Mouse (Mus musculus): ENCODE data around the gene Il12b. TPM values are rescaled to one million over a fixed set of nuclear protein-coding genes. Genes with fewer than 3 reads are reported as not detected.
A peak's percentile ranks its signal among the peaks of the same experiment; 100 is the strongest.

Il12b gene
- total RNA-seq (2015): not detected in 2 replicates
- not detected in 2 replicates for total RNA-seq (2017)

DNA sequence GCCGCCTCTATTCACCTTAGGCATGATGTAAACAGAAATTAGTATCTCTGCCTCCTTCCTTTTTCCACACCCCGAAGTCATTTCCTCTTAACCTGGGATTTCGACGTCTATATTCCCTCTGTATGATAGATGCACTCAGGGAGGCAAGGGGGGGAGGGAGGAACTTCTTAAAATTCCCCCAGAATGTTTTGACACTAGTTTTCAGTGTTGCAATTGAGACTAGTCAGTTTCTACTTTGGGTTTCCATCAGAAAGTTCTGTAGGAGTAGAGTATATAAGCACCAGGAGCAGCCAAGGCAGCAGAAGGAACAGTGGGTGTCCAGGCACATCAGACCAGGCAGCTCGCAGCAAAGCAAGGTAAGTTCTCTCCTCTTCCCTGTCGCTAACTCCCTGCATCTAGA is at the start of gene Il12b:
Gene Il12b, plus strand, starts transcription at position 301 of the 400 bp plus-strand sequence.
- no peak for ATAC-seq (replicated peaks; ENCODE audit: poor library complexity)

- peak; percentile 66 for ATAC-seq (replicated peaks; ENCODE audit: poor library complexity)
Measured at GRCm38 (mm10) chr11:44354860-44355470, 44.9 kb upstream of the Il12b start.

DNA sequence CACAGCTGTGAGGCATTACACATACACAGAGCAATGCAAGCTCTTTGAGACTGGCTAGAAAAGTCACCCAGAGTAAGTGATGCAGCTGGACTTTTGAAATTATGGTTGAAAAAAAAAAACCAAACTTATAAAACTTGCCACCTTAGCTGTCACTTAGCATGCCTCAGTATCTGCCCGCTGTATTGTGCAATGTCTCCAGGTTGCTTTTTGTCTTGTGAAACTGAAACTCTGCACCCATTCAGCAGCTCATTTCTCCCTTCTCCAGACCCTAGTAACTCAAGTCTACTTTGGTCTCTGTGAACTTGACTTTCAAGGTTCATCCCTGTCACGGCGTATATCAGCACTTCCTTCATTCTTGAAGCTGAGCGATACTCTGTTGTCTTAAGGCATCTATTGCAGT is 43.7 kb upstream of the Il12b start:
- ATAC-seq (replicated peaks; ENCODE audit: poor library complexity): peak; percentile 84

DNA sequence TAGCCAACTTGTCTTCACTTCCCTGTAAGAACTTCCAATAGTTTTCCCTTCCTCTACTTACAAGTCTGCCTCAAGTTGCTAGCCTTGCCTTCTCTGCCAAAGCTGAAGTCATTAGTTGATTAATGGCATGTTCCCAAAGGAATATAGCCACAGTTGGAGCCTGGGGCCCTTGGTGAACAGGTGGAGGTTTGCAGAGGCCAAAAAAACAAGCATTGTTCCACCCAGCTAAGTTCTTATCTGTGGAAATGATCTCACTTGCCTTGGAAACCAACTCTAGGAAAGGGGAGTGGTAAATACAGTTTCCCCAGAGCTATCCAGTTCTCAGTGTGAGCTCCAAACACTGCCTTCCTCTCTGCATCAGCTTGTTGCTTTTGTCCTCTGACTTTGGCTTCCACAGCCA is 35.3 kb upstream of the Il12b start:
- ATAC-seq (replicated peaks; ENCODE audit: poor library complexity): no peak

DNA sequence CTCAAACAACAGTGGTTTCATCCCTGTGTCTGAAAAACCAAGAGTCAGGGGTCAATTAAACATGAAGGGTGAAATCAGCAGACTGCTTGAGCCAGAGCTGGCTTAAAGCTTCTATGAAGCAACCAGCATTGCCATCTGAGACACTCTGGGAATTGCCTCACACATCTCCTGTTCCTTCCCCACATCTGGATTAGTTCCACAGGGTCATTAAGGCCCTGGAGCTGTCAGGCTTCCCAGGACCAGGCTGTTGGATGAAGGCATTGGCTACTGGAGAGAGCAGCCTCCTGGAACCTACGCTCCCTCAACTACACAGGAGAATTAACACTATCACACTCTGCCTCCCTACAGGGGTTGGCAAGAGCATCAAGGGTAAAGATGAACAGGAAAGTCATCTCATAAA is 32.2 kb upstream of the Il12b start:
- ATAC-seq (replicated peaks; ENCODE audit: poor library complexity): no peak

DNA sequence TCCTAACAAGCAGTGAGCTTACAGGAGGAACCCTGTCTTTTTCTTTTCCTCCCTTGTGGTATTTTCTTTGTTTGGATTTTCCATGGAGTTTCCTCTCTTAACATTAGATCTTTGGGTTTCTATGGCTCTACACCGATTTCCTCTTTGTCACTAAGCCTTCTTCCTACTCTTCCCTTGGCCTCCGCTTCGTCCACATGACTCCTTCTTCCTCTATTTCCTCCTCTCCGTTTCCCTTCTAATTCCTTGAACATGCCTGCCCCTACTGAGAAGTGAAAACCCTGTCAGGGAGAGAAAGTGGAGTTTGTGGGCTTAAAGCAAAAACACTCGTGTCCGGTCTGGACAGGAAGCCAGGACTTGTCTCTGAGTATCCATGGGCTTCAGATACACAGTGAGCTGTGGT is 27.0 kb upstream of the Il12b start:
- ATAC-seq (replicated peaks; ENCODE audit: poor library complexity): peak; percentile 54

GRCm38 (mm10) chr11:44377879-44378278 is 22.0 kb upstream of the Il12b start:
- ATAC-seq (replicated peaks; ENCODE audit: poor library complexity): peak; percentile 71

DNA sequence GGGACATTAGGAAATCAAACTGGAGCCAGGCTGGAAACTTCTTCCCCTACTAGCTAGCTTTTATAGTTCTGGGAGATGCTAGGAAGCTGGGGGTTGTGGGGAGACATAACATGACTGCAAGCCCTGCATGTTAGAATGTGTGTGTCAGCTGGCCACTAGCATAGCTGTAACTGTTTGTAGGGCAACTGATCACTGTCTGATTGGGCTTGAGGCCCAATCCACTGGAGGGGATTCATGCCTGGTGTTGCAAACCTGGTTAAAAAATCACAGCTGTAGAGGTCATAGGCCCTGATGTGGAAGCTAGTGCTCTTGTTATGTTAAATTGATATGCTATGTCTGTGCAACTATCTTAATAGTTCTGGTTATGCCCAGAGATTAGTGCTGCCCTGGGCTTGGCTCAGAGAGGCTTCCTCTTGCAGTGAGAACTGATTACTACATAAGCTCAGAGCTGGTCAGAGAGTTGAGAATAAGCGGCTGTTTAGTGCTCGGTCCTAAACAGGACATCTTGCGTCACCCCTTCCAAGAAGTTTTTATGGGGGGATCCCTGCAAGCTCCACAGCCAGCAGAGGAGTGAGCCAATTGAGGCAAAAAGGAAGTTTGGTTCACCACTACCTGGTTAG is 19.3 kb upstream of the Il12b start:
- peak; percentile 68 for ATAC-seq (replicated peaks; ENCODE audit: poor library complexity)

- peak; percentile 51 for ATAC-seq (replicated peaks; ENCODE audit: poor library complexity)
Measured at GRCm38 (mm10) chr11:44382200-44382599, 17.7 kb upstream of the Il12b start.

DNA sequence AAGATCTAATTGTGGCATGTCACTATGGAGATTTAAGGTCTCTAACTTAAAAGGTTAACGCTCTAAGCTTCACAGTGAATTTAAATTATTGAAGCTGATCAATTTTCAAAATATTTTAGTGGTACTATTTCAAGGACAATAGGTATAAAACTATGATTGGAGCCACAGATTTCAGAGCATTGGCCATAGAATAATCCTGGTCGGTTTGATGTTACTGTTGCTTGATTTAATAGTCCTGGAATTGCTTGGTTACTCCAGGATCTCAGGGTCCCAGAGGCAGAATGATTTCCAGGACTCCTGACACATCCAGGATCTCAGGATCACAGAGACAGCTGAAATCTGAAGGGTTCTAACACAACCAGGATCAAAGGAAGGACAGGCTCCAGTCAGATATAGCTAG is 12.8 kb upstream of the Il12b start:
- ATAC-seq (replicated peaks; ENCODE audit: poor library complexity): no peak

GRCm38 (mm10) chr11:44389993-44390701 is 9.7 kb upstream of the Il12b start:
- ATAC-seq (replicated peaks; ENCODE audit: poor library complexity): peak; percentile 89

GRCm38 (mm10) chr11:44393101-44393810 is 6.6 kb upstream of the Il12b start:
- no peak for ATAC-seq (replicated peaks; ENCODE audit: poor library complexity)

DNA sequence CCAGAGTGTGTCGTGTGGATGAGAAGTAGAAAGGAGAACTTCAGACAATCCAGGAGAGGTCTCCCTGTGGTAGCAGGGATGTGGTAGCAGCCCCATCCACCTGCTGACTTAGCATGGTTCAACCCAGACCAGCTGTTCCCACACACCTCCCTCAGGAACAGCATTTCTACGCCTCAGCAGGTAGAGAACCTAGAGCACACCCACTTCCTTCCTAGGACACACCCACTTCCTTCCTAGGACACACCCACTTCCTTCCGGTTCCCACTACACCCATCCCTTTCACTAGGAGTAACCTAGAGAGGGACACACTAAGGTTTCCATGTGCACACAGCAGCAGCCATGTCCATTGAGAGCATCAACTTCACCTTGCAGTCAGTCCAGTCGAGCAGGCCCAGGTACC is 4.5 kb upstream of the Il12b start:
- peak; percentile 20 for ATAC-seq (replicated peaks; ENCODE audit: poor library complexity)

DNA sequence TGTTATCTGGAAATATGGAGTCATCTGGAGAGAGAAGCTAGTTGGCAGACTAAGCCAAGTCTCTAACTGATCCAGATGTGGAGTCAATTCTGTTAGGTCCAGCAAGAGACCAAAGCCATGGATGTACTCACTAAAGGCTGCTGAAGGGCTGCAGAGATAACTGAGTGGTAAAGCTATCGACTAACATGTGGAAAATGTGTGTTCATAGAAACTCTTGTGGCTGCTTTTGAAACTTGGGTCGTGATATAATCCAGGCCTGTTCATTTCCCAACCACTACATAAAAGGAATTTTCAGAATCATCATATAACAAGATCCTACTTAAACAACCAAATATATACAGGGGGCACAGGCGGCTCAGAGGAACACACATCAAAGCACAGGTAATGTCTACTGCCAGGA is 2.3 kb upstream of the Il12b start:
- ATAC-seq (replicated peaks; ENCODE audit: poor library complexity): no peak

DNA sequence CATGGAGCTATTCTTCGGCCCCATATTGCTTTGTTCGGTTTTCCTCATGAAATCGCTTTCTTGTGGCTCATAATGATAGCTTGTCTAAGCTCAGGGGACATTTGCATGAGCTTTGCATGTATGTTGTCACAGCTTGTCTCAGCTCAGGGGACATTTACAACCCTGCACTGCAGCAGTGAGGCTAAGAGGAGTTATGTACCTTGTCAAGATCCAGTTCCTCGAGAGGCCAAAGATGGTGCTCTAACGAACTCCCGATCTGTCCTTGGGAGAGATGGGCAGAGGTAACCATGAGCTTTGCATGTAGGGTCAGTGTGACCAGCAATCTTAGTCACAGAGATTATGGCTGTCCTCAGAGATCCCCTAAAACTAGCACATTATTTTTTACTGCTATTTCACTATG is 1.5 kb upstream of the Il12b start:
- ATAC-seq (replicated peaks; ENCODE audit: poor library complexity): no peak

DNA sequence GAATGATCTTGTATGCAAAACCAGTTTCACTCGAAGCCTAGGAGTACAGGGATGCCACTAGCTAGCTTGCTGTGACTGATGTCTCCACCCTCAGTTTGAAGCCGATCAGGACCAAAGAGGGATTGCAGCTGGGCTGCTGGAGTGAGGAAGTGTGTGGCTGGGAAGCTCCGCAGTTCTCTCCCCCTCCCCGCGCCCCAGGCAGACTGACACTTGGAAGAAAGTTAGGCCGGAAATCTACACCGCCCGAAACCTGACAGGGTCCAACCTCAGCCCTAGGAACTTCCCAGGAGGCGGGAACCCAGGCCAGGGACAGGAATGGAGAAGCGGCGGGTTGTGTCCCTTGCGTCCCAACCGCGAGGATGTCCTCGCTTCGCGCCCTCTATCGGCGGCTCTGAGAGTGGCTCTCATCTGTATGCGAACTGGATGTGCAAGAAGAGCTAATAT is 1.1 kb upstream of the Il12b start:
- ATAC-seq (replicated peaks; ENCODE audit: poor library complexity): peak; percentile 94

DNA sequence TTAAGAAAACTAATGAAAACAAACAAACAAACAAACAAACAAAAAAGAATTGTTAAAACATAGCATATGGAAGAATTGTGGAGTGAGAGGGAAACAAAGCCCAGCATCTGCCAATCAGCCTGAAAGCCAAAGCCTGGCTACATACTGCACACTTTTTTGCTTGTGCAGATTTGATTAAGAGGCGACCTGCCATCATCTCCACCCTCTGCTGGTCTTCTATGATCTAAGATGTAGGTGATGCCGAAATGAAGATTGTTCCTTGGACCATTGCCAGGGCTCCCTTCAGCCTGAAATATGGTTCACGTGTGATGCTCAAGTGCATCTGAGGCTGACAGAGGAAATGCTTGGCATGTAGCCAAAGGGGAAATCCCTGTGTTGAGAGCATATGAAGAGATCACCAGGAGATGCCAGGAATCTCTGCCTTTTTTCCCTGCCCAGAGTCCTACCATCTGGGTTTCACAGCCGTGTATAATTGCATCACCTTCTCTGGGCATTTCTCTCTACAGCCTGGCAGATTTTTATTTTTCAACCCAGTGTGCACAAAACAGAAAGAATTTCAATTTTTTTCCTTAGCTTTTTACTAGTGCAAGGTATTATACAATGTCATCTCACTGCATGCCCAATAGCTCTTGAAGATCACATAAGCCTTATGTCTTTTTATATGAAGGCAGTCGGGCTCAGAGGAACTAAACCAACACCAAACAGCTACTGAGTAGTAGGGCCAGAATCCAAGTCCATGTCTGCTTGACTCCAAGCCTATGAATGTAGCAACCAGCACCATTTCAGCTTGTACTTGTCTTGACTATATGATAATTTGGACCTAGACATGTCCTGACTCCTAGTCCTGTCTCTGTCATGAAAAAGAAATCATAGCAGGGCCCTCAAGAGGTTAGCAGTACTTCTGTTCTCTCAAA is 2.0 kb downstream of the Il12b start:
- ATAC-seq (replicated peaks; ENCODE audit: poor library complexity): no peak

- ATAC-seq (replicated peaks; ENCODE audit: poor library complexity): peak; percentile 55
Measured at GRCm38 (mm10) chr11:44405113-44405512, 5.2 kb downstream of the Il12b start.

- no peak for ATAC-seq (replicated peaks; ENCODE audit: poor library complexity)
Measured at GRCm38 (mm10) chr11:44405961-44406360, 6.1 kb downstream of the Il12b start.

DNA sequence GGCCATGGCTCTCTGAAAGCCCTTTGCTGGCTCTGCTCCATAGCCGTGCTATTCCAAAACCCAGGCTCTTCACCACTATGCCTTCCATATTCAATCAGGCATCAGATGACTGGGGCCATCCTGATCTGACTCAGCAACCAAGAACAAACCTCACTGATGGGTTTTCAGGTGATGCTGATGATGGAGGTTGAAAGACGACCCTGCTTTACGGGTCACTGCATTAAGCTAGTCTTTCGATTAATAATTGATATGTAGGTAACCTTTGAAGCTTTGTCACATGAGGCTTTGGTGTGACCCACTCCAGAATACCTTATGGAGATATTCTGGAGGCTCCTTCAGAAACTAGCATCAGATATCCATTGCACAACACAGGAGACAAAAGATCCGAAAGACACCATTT is 6.6 kb downstream of the Il12b start:
- no peak for ATAC-seq (replicated peaks; ENCODE audit: poor library complexity)

DNA sequence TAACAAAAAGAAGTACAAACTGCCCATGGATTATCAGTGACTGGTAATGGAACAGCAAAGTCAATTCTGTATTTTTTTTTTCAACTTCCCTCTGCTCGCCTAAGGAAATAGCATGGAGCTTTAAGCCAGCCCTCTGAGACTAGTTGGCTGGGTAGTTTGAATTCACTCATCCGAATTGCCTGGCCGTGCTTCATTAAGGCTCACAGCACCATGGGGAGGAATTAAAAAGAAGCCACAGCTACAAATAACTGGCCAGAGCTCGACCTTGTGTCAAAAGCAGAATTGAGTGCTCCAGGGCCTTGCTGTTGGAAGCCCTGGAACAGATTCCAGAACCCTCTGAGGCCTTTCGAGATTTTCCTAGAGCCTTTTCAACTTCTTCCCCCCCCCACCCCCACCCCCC is 8.8 kb downstream of the Il12b start:
- no peak for ATAC-seq (replicated peaks; ENCODE audit: poor library complexity)

Data from megakaryocyte progenitor cell, adult 5-6 weeks (primary cell).